In the genomic region with DNA sequence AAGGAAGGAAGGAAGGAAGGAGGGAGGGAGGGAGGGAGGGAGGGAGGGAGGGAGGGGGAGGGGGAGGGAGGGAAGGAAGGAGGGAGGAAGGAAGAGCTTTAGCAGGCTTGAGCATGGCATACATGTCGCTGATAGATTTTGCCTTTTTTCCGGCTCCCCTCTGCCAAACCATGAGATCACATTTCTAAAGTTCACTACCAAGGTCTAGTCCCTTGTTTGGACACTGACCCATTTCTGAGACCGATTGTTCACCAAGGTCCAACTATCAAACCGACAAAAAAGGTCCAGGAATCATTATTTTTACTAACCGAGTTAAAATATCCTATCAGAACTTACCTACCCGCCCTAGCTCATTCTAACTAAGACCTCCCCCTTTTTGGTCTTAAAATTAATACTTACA, we compare ENCODE assay signal across 18 mouse cellular contexts.
"Had no signal": no experiment of that assay in that cellular context is flagged by ENCODE, and none has a peak within 500 bp of the region (broad histone marks: within the 10 kb centered on the region; RNA-seq: fewer than 3 reads in every experiment).

No protein-coding gene starts in this region.

- DNase-seq: lung, embryonic 14.5 days; lung, postnatal 10 days; lung, postnatal 4 days; midbrain, embryonic 14.5 days; retina, postnatal 1 day; right cerebral cortex, adult 18-20 months; right cerebral cortex, postnatal 25 days; right cerebral cortex, postnatal 4 days; spleen, adult 18-20 months; thymus, adult 18-20 months; thymus, postnatal 14 days; thymus, postnatal 36 days had no signal

- H3K9ac ChIP-seq: lung, embryonic 14.5 days; midbrain, embryonic 12.5 days; neural tube, embryonic 13.5 days; neural tube, embryonic 15.5 days had no signal

- ATAC-seq: midbrain, embryonic 16.5 days had no signal

- H3K4me3 ChIP-seq: midbrain, embryonic 10.5 days; midbrain, embryonic 12.5 days; myocyte; neural tube, embryonic 13.5 days; neural tube, embryonic 15.5 days had no signal

- H3K27me3 ChIP-seq: midbrain, embryonic 12.5 days; neural tube, embryonic 13.5 days; neural tube, embryonic 15.5 days had no signal

- H3K4me2 ChIP-seq: lung, embryonic 14.5 days; midbrain, embryonic 12.5 days; neural tube, embryonic 13.5 days; neural tube, embryonic 15.5 days had no signal

- H3K9me3 ChIP-seq: midbrain, embryonic 10.5 days; midbrain, embryonic 12.5 days; neural tube, embryonic 15.5 days had no signal

- H3K36me3 ChIP-seq: midbrain, embryonic 10.5 days; midbrain, embryonic 12.5 days; neural tube, embryonic 13.5 days; neural tube, embryonic 15.5 days had no signal

- H3K27ac ChIP-seq: midbrain, embryonic 12.5 days; neural tube, embryonic 13.5 days; neural tube, embryonic 15.5 days had no signal
